Mouse (Mus musculus): ENCODE measurements around the gene Actn4. TPM values are rescaled to one million over a fixed set of nuclear protein-coding genes. Genes with fewer than 3 reads are reported as not detected.
A peak's percentile ranks its signal among the peaks of the same experiment; 100 is the strongest.

The Actn4 gene
- polyA plus RNA-seq, 1 experiment from 2014 or later, result 216 TPM

DNA sequence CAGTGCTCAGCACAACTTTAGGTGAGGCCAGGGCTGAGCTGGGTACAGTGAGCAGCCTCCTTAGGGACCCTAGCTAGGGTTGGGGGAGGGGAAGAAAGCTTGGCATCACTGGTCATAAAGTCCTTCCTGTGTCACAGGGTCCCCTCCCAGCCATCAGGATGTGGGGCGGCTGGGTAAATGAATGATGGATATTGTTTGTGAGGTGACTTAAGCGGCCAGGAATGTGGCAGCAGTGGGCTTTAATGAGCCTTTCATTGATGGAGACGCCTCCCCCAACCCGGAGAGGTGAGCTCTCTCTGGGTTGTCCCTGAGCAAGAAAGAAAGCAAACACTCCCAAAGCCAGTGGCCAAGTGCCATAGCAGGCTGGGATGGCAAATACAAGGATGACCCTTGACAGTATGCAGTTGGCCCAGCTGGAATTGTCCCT, 38.3 kb downstream of the Actn4 start:
- H3K4me1 ChIP-seq (replicated peaks; ENCODE audit: control insufficient read depth, insufficient read depth), result peaks cover 37% of the 10 kb centered on the region
- no peak overlapping the region for H3K9ac ChIP-seq (ENCODE audit: low read length)
- no peaks in the 10 kb centered on the region for H3K27me3 ChIP-seq (ENCODE audit: control insufficient read depth, insufficient read depth, low read length)
- no peak for DNase-seq (ENCODE audit: low spot score)
- H3K27ac ChIP-seq (replicated peaks), result peak overlapping the region; percentile 99
- H3K36me3 ChIP-seq (ENCODE audit: control insufficient read depth, insufficient read depth, low read length), result peaks cover 1% of the 10 kb centered on the region
- WGBS, result 15% methylated on average over 4 of the region's 4 CpGs
- no peak for ATAC-seq (ENCODE audit: low FRiP score, low TSS enrichment)
- no peaks in the 10 kb centered on the region for H3K9me3 ChIP-seq (ENCODE audit: control insufficient read depth, low read length)
- no peak overlapping the region for H3K4me2 ChIP-seq (replicated peaks; ENCODE audit: low read depth)
- TF ChIP-seq EP300 (optimal IDR thresholded peaks at IDR 0.05), result no peak
- no peak for TF ChIP-seq CTCF (IDR thresholded peaks at IDR 0.05; ENCODE audit: low read depth)
- no peak overlapping the region for H3K4me3 ChIP-seq (ENCODE audit: low read depth, low read length)

DNA sequence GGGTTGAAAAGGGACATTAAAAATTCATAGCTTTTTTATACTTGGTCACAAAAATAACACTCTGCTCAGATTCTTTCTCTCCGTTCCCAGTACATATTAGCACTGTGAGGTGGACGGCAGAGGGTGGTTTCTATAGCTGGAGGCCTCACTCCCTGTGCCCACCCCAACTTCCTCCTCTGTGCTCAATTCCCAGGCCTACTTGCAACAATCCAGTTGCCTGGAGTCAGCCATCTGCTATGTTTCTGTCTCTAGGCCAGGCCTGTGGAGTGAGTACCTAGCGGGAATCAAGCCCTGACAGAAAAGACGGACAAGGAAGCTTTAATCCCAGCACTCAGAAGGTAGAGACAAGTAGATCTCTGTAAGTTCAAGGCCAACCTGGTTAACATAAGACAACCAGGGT, 39.5 kb downstream of the Actn4 start:
- H3K4me1 ChIP-seq (replicated peaks; ENCODE audit: control insufficient read depth, insufficient read depth), result peaks cover 46% of the 10 kb centered on the region
- H3K27ac ChIP-seq (replicated peaks), result peak overlapping the region; percentile 99
- peaks cover 10% of the 10 kb centered on the region for H3K36me3 ChIP-seq (ENCODE audit: control insufficient read depth, insufficient read depth, low read length)
- no peak overlapping the region for H3K4me3 ChIP-seq (ENCODE audit: low read depth, low read length)
- peak overlapping the region; percentile 1; the same call in 1 of the 2 replicates for H3K9ac ChIP-seq (ENCODE audit: low read length)
- H3K27me3 ChIP-seq (ENCODE audit: control insufficient read depth, insufficient read depth, low read length), result no peaks in the 10 kb centered on the region
- ATAC-seq (ENCODE audit: low FRiP score, low TSS enrichment) (no peak), DNase-seq (ENCODE audit: low spot score) (no peak)
- no peaks in the 10 kb centered on the region for H3K9me3 ChIP-seq (ENCODE audit: control insufficient read depth, low read length)
- H3K4me2 ChIP-seq (replicated peaks; ENCODE audit: low read depth), result no peak overlapping the region
- WGBS, result 61% methylated on average over 4 of the region's 4 CpGs
- no peak for TF ChIP-seq EP300 (optimal IDR thresholded peaks at IDR 0.05)
- TF ChIP-seq CTCF (IDR thresholded peaks at IDR 0.05; ENCODE audit: low read depth), result no peak

DNA sequence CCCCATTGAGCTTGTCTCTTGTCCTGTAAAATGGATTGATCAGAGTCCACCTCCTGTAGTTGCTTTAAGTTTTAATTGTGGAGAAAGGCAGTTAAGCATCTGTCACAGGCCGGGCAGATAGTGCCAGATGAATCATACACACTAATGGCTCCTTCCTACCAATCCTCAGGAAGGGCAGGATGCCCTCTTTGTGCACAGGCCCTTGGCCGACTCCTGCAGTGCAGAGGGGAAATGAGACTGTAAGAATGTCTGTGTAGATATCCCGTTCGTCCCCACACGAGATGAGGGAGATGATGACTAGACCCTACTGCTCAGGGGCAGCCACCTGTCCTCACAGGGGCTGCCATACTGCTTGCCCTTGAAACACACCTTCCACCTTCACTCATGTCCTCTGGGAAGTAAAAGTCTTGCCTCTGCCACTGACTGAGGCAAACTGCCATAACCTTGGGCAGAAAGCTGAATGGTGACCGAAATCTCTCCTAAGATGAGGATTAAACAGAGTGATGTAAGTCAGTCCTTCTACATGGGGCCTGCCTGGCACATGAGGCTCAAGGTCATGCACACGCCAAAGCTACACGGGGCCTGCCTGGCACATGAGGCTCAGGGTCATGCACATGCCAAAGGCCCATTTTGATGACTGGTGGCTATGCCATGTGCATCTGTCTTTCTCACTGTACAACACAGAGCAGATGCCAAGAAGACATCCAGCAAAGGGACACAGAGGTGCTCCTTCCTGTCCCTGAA, 40.2 kb downstream of the Actn4 start:
- ATAC-seq (ENCODE audit: low FRiP score, low TSS enrichment), result no peak
- Histone ChIP-seq H3K4me3 (ENCODE audit: low read depth, low read length) (no peak overlapping the region), H3K9ac (ENCODE audit: low read length) (0 out of 2 replicates have a peak overlapping the region, but pooled peaks have one; percentile 1), H3K27me3 (ENCODE audit: control insufficient read depth, insufficient read depth, low read length) (no peaks in the 10 kb centered on the region), H3K36me3 (ENCODE audit: control insufficient read depth, insufficient read depth, low read length) (peaks cover 11% of the 10 kb centered on the region), H3K27ac (replicated peaks) (peak overlapping the region; percentile 99), H3K4me1 (replicated peaks; ENCODE audit: control insufficient read depth, insufficient read depth) (peaks cover 46% of the 10 kb centered on the region), H3K4me2 (replicated peaks; ENCODE audit: low read depth) (no peak overlapping the region), H3K9me3 (ENCODE audit: control insufficient read depth, low read length) (no peaks in the 10 kb centered on the region)
- no peak for DNase-seq (ENCODE audit: low spot score)
- WGBS, result 69% methylated on average over 8 of the region's 8 CpGs
- TF ChIP-seq EP300 (optimal IDR thresholded peaks at IDR 0.05), result no peak
- no peak for TF ChIP-seq CTCF (IDR thresholded peaks at IDR 0.05; ENCODE audit: low read depth)

DNA sequence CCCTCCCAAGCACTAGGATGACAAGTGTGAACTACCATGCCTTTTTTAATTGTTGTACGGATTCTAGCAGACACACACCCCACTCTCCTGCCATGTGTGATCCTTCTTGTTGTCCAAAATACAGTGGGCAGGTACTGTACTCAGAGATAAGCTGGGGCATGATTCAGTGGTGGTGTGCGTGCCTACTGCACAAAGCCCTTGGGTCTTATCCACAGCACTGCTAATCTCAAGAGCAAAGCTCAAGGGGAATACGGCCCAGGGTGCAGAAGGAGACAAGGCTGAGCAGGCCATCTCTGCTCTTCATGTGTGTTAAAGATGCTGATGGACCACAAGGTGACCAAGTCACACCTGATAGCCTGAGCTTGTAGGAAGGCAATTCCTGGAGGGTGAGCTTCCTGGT, 41.0 kb downstream of the Actn4 start:
- no peak for ATAC-seq (ENCODE audit: low FRiP score, low TSS enrichment)
- Histone ChIP-seq H3K27me3 (ENCODE audit: control insufficient read depth, insufficient read depth, low read length) (no peaks in the 10 kb centered on the region), H3K4me2 (replicated peaks; ENCODE audit: low read depth) (no peak overlapping the region), H3K9me3 (ENCODE audit: control insufficient read depth, low read length) (no peaks in the 10 kb centered on the region), H3K36me3 (ENCODE audit: control insufficient read depth, insufficient read depth, low read length) (peaks cover 13% of the 10 kb centered on the region), H3K4me1 (replicated peaks; ENCODE audit: control insufficient read depth, insufficient read depth) (peaks cover 45% of the 10 kb centered on the region), H3K27ac (replicated peaks) (no peak overlapping the region; the same call in 1 of the 2 replicates), H3K9ac (ENCODE audit: low read length) (no peak overlapping the region), H3K4me3 (ENCODE audit: low read depth, low read length) (no peak overlapping the region)
- DNase-seq (ENCODE audit: low spot score), result no peak
- WGBS, result 64% methylated on average over 3 of the region's 3 CpGs
- TF ChIP-seq CTCF (IDR thresholded peaks at IDR 0.05; ENCODE audit: low read depth), result no peak
- no peak for TF ChIP-seq EP300 (optimal IDR thresholded peaks at IDR 0.05)

DNA sequence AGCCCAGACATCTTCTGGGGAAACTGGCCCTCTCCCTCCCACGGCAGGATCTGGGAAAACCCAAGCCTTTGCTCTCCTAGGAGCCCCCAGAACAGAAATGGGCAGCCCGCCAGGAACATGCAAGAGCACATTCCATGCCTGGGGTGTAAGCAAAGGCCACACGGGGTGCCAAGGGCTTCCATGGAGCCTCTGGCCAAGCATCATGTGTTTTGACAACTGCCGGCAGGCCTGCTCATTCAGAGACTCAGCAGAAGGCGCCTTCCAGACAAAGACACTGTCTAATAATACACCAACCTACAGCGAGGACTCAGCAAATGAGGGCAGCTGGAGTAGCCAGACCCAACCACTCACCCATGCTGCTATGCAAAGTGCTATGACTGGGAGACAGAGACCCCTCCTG, 42.3 kb downstream of the Actn4 start:
- DNase-seq (ENCODE audit: low spot score) (peak; percentile 73), ATAC-seq (ENCODE audit: low FRiP score, low TSS enrichment) (peak; percentile 61)
- H3K9me3 ChIP-seq (ENCODE audit: control insufficient read depth, low read length), result no peaks in the 10 kb centered on the region
- no peak overlapping the region for H3K4me3 ChIP-seq (ENCODE audit: low read depth, low read length)
- 0 out of 2 replicates have a peak overlapping the region, but pooled peaks have one; percentile 1 for H3K9ac ChIP-seq (ENCODE audit: low read length)
- peak overlapping the region; percentile 87 for H3K27ac ChIP-seq (replicated peaks)
- no peaks in the 10 kb centered on the region for H3K27me3 ChIP-seq (ENCODE audit: control insufficient read depth, insufficient read depth, low read length)
- peaks cover 27% of the 10 kb centered on the region for H3K36me3 ChIP-seq (ENCODE audit: control insufficient read depth, insufficient read depth, low read length)
- TF ChIP-seq CTCF (IDR thresholded peaks at IDR 0.05; ENCODE audit: low read depth) (peak; percentile 40; the same call in 1 of the 2 replicates), EP300 (optimal IDR thresholded peaks at IDR 0.05) (peak; percentile 57)
- H3K4me2 ChIP-seq (replicated peaks; ENCODE audit: low read depth), result no peak overlapping the region
- WGBS, result 16% methylated on average over 6 of the region's 6 CpGs
- peaks cover 40% of the 10 kb centered on the region for H3K4me1 ChIP-seq (replicated peaks; ENCODE audit: control insufficient read depth, insufficient read depth)

DNA sequence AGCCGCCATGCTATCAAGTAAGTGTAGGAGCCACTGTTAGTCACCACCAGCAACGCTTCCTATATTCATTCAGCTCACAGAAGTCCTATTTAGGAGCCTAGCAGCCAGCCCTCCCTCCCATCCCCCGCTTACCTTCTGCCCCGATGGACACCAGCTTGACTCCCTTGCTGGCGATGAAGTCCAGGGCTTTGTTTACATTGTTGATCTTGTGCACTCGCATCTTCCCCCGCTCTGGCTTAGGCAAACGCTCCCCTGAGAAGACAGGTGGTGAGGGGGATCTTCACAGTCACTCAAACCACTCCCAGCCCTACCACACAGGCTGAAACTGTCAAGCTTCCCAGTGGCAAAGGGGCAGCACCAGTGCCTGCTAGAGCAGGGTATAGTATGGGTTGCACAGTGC, 43.6 kb downstream of the Actn4 start:
- H3K27ac ChIP-seq (replicated peaks), result peak overlapping the region; percentile 87
- no peak for ATAC-seq (ENCODE audit: low FRiP score, low TSS enrichment)
- 47% methylated on average over 8 of the region's 8 CpGs for WGBS
- no peak overlapping the region for H3K4me3 ChIP-seq (ENCODE audit: low read depth, low read length)
- H3K4me2 ChIP-seq (replicated peaks; ENCODE audit: low read depth), result no peak overlapping the region
- TF ChIP-seq CTCF (IDR thresholded peaks at IDR 0.05; ENCODE audit: low read depth) (no peak), EP300 (optimal IDR thresholded peaks at IDR 0.05) (no peak)
- peaks cover 38% of the 10 kb centered on the region for H3K36me3 ChIP-seq (ENCODE audit: control insufficient read depth, insufficient read depth, low read length)
- H3K9ac ChIP-seq (ENCODE audit: low read length), result no peak overlapping the region
- H3K9me3 ChIP-seq (ENCODE audit: control insufficient read depth, low read length), result no peaks in the 10 kb centered on the region
- no peaks in the 10 kb centered on the region for H3K27me3 ChIP-seq (ENCODE audit: control insufficient read depth, insufficient read depth, low read length)
- DNase-seq (ENCODE audit: low spot score), result no peak
- H3K4me1 ChIP-seq (replicated peaks; ENCODE audit: control insufficient read depth, insufficient read depth), result peaks cover 27% of the 10 kb centered on the region
